Mouse (Mus musculus): Measurements from ENCODE around the gene CK137956. TPM values are rescaled to one million over a fixed set of nuclear protein-coding genes. Genes with fewer than 3 reads are reported as not detected.

Gene CK137956
- not detected for total RNA-seq (2023)

DNA sequence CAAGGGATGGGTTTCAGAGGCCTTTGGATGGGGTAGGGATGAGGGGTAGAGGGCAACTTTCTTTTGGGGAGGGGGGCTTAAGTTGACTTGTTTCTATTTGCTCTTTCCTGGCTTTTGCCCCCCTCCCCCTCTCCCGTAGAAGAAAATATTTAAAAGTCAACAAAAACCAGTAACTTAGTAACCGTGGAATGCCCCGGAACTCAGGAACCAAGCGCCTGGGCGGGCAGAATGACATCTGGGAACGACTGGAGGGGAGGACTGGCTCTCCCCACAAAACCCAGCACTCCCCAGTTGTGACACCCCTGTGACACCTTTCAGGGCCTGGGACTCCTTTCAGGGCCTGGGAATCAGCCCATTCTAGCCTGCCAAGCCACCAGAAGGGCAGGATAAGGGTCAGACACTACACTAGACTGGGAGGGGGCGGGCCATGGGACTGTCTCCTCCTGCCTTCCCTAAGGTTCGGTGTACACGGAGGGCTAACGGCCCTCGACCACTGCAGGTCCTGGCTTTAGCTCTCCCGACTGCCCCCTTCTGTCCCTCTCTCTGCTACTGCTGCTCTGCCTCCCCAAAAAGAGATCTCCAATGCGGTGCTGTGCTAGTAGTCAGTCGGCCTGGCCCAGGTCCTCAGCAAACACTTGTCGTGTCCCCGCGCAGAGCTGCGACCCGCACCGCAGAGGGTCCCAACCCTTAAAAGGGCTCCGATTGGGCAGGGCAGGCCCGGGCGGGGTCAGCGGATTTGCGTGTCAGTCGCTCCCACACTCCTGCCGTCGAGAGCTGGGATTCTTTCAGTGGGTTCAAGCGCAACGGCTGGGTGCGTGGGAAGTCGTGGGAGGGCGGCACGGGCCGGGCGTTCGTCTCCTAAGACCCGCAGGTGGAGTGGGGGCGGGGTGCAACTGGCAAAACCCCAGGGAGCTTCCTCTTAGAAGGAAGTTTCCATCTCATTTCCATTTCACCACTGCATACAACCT is at the start of gene CK137956:
CK137956 (minus strand) TSS at position 51 of the 968 bp plus-strand sequence.

DNA sequence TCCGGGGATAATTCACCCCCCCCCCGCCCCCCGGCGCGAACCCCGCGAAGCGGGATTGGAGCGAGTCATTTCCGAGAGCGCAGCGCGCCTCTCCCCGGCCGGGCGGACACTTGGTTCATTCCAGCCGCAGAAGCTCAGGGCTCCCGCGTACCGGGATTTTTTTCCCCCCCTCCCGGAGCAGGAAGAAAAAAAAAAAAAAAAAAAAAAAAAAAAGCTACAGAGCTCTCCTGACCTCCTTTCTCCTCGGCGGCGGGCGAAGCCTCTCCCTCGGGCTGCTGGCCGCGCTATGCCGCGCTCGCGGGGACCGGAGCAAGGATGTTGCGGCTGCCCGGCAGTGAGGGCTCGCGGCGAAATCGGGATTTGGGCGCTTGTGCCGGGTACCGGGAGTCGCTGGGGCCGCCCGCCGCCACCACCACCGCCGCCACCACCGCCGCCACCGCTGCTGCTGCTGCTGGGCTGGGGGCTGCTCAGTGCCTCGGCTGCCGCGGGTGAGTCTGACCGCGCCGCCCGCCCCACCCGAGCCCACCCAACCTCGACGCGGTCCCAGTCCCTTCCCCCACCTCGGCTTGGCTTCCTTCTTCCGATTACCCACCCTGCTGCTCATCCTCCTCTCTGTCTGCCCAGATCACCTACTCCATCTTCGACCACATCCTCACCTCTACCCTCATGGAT is 17.2 kb upstream of the CK137956 start, which contains the start of gene Csmd2:
Csmd2 (plus strand) TSS at position 74 of the 672 bp plus-strand sequence.

Other genes with a start within 250 kb of the CK137956 start
- gene Csmd2, start 16.9 kb upstream of the CK137956 start, total RNA-seq (2023), result not detected